Mouse (Mus musculus) myocyte (in vitro differentiated cells): ENCODE results near the gene Pprc1.

Source experiments
- CEBPB ChIP-seq: IDR thresholded peaks from 2 replicates; pipeline ENCODE4 v1.6.1; 2011; ENCODE audit warnings: mild to moderate bottlenecking, moderate library complexity; ENCODE audit not compliant: poor library complexity, insufficient read depth, severe bottlenecking
- E2F4 ChIP-seq: IDR thresholded peaks from one replicate; pipeline ENCODE4 v1.6.1; 2011; ENCODE audit warnings: mild to moderate bottlenecking, control low read depth, moderate library complexity; ENCODE audit not compliant: insufficient read depth
- MAX ChIP-seq: IDR thresholded peaks from one replicate; pipeline ENCODE4 v1.6.1; 2011; ENCODE audit warnings: low read depth, mild to moderate bottlenecking, control low read depth
- MYOD1 ChIP-seq, 3 experiments: IDR thresholded peaks; one replicate each; pipeline ENCODE4 v1.6.1; 2011; ENCODE audit warnings: control low read depth in 2 of 3, low read depth in 2 of 3, mild to moderate bottlenecking in 2 of 3, moderate library complexity in 1 of 3; ENCODE audit not compliant: insufficient read length in 2 of 3, control insufficient read depth in 1 of 3
- MYOG ChIP-seq, 3 experiments: IDR thresholded peaks; one replicate each; pipeline ENCODE4 v1.6.1; 2011; ENCODE audit warnings: control low read depth in 2 of 3, low read depth in 2 of 3, mild to moderate bottlenecking in 2 of 3; ENCODE audit not compliant: insufficient read length in 2 of 3, control insufficient read depth in 1 of 3, insufficient read depth in 1 of 3
- POLR2A ChIP-seq: IDR thresholded peaks from one replicate; pipeline ENCODE4 v1.6.1; 2011; ENCODE audit warnings: low read depth, mild to moderate bottlenecking, control low read depth, moderate library complexity; ENCODE audit not compliant: insufficient read length
- POLR2AphosphoS2 ChIP-seq: IDR thresholded peaks from one replicate; pipeline ENCODE4 v1.6.1; 2011; ENCODE audit warnings: low read depth, control low read depth; ENCODE audit not compliant: insufficient read length
- REST ChIP-seq: IDR thresholded peaks from one replicate; pipeline ENCODE4 v1.6.1; 2011; ENCODE audit warnings: mild to moderate bottlenecking, control low read depth, moderate library complexity; ENCODE audit not compliant: insufficient read depth, insufficient read length
- SRF ChIP-seq: IDR thresholded peaks from one replicate; pipeline ENCODE4 v1.6.1; 2011; ENCODE audit warnings: low read depth; ENCODE audit not compliant: control insufficient read depth, insufficient read length
- TCF12 ChIP-seq: IDR thresholded peaks from one replicate; pipeline ENCODE4 v1.6.1; 2011; ENCODE audit warnings: mild to moderate bottlenecking, control low read depth; ENCODE audit not compliant: poor library complexity, insufficient read depth, severe bottlenecking
- TCF3 ChIP-seq: IDR thresholded peaks from one replicate; pipeline ENCODE4 v1.6.1; 2011; ENCODE audit warnings: low read depth, control low read depth; ENCODE audit not compliant: insufficient read length
- USF1 ChIP-seq: IDR thresholded peaks from one replicate; pipeline ENCODE4 v1.6.1; 2011; ENCODE audit warnings: low read depth, mild to moderate bottlenecking, control low read depth, moderate library complexity

DNA sequence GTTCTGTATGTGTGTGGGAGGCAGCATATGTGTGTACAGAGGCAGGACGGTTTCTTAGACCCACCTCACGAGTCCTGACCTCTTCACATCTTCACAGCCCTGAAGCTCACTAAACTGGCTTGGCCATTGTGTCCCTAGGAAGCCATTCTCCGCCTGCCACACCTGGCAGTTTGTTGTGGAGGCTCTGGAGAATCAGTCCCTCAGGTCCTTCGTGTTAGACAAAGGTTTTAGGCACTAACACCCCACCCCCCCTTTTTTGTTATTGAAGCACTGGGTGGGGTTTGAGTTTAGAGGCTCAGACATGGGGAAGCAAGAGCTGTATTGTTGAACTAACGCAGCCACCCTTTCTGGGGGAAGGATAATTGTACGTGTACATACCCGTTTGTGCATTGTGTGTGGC lies 28.6 kb downstream of the Pprc1 start:
- TF ChIP-seq POLR2A (no peak), CEBPB (no peak), USF1 (no peak), MYOG (IDR thresholded peaks at IDR 0.05; ENCODE audit: control insufficient read depth in 1 of 3, insufficient read depth in 1 of 3, insufficient read length in 2 of 3, low read depth in 2 of 3) (no peak), MAX (no peak), POLR2AphosphoS2 (no peak), E2F4 (no peak), MYOD1 (IDR thresholded peaks at IDR 0.05; ENCODE audit: control insufficient read depth in 1 of 3, insufficient read length in 2 of 3, low read depth in 2 of 3) (no peak), SRF (no peak), TCF3 (no peak), TCF12 (no peak), REST (no peak)
